Mouse (Mus musculus): Measurements from ENCODE around the gene Nectin2.
A peak's percentile ranks its signal among the peaks of the same experiment; 100 is the strongest.
"Not testable (repeated sequence)": the region's sequence is repeated elsewhere in the genome, so short reads cannot be mapped to it uniquely, and the experiment has no call there.

Nectin2 gene

GRCm38 (mm10) chr7:19750217-19751069, at the start of gene Nectin2:
Nectin2 (minus strand) TSS chr7:19750483.
- DNase-seq (ENCODE audit: low read depth, low spot score): peak; percentile 65

GRCm38 (mm10) chr7:19796697-19797588, 46.7 kb upstream of the Nectin2 start, which contains the start of gene Cblc:
Cblc (minus strand) TSS chr7:19796809.
- DNase-seq (ENCODE audit: low read depth, low spot score): no peak

GRCm38 (mm10) chr7:19796254-19796653, 46.0 kb upstream of the Nectin2 start:
- no peak for DNase-seq (ENCODE audit: low read depth, low spot score)

GRCm38 (mm10) chr7:19795236-19795635, 45.0 kb upstream of the Nectin2 start:
- DNase-seq (ENCODE audit: low read depth, low spot score): no peak

- DNase-seq (ENCODE audit: low read depth, low spot score): no peak
Observed at GRCm38 (mm10) chr7:19792701-19793630, 42.7 kb upstream of the Nectin2 start.

GRCm38 (mm10) chr7:19791504-19791903, 41.2 kb upstream of the Nectin2 start:
- not testable (repeated sequence) for DNase-seq (ENCODE audit: low read depth, low spot score)

- no peak for DNase-seq (ENCODE audit: low read depth, low spot score)
Observed at GRCm38 (mm10) chr7:19789904-19790347, 39.6 kb upstream of the Nectin2 start.

- DNase-seq (ENCODE audit: low read depth, low spot score): no peak
Observed at GRCm38 (mm10) chr7:19785874-19786458, 35.7 kb upstream of the Nectin2 start.

- no peak for DNase-seq (ENCODE audit: low read depth, low spot score)
Observed at GRCm38 (mm10) chr7:19784764-19785535, 34.7 kb upstream of the Nectin2 start.

- no peak for DNase-seq (ENCODE audit: low read depth, low spot score)
Observed at GRCm38 (mm10) chr7:19783630-19784029, 33.3 kb upstream of the Nectin2 start.

- DNase-seq (ENCODE audit: low read depth, low spot score): no peak
Observed at GRCm38 (mm10) chr7:19782645-19783044, 32.4 kb upstream of the Nectin2 start.

- no peak for DNase-seq (ENCODE audit: low read depth, low spot score)
Observed at GRCm38 (mm10) chr7:19781741-19782140, 31.5 kb upstream of the Nectin2 start.

- no peak for DNase-seq (ENCODE audit: low read depth, low spot score)
Observed at GRCm38 (mm10) chr7:19779903-19780302, 29.6 kb upstream of the Nectin2 start.

GRCm38 (mm10) chr7:19778645-19779044, 28.4 kb upstream of the Nectin2 start:
- DNase-seq (ENCODE audit: low read depth, low spot score): no peak

- no peak for DNase-seq (ENCODE audit: low read depth, low spot score)
Observed at GRCm38 (mm10) chr7:19777049-19777723, 26.9 kb upstream of the Nectin2 start.

- DNase-seq (ENCODE audit: low read depth, low spot score): no peak
Observed at GRCm38 (mm10) chr7:19771682-19772081, 21.4 kb upstream of the Nectin2 start.

- no peak for DNase-seq (ENCODE audit: low read depth, low spot score)
Observed at GRCm38 (mm10) chr7:19770984-19771391, 20.7 kb upstream of the Nectin2 start, which contains the start of gene Bcam. Bcam (minus strand) TSS chr7:19771016.

GRCm38 (mm10) chr7:19770375-19770754, 20.1 kb upstream of the Nectin2 start:
- no peak for DNase-seq (ENCODE audit: low read depth, low spot score)

Data from brain, embryonic 18.5 days (tissue).